Mouse (Mus musculus): ENCODE measurements around the gene Nrcam. TPM values are rescaled to one million over a fixed set of nuclear protein-coding genes. Genes with fewer than 3 reads are reported as not detected.

The Nrcam gene
- polyA plus RNA-seq, 1 experiment from 2014 or later = 2.5 TPM

DNA sequence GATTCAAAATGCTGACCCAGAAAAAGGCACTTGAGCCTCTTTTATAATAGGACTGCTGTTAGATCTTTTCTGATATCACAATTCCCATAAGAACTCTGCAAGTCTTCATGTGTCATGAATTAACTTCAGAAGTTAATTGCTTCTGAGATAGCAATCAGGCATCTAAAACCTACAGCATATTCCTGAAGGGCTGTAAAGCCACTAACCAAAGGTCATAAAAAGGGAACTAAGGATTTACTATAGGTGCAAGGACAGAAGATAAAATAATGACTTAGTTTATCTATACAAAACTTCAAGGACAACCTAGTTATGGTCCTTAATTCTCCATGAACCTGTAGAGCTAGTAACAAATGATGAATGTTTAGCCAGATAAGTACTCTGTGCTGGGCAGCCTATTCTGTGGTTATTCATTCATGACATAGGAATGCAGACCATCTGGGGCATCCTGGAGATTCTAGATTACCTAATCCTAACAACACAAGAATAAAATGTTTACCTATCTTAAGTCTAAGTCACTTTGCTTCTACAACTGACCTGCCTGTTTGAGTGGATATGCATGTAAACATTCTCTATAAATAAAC, 310.7 kb downstream of the Nrcam start:
- Histone ChIP-seq H3K4me3 (replicated peaks) (no peak overlapping the region), H3K4me2 (no peak overlapping the region), H3K9me3 (no peaks in the 10 kb centered on the region), H3K9ac (replicated peaks) (no peak overlapping the region), H3K36me3 (no peaks in the 10 kb centered on the region), H3K27ac (no peak overlapping the region), H3K27me3 (no peaks in the 10 kb centered on the region), H3K4me1 (replicated peaks) (no peaks in the 10 kb centered on the region)
- ATAC-seq (ENCODE audit: insufficient number of reproducible peaks, insufficient read depth, low FRiP score, low TSS enrichment, low read depth) = no peak

DNA sequence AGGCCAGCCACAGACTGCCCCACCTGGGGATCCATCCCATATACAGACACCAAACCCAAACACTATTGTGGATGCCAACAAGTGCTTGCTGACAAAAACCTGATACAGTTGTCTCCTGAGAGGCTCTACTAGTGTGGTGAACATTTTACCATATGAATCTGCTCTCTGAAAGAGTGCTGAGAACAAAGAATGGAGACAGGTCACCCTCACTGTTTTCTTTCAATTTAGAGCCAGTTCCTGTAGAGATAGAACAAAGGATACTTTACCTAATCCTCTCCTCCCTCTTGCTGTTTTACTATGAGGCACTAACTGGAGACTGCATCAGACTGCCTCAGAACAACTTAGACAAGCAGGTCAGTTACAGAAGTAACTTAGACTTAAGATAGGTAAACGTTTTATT, 311.9 kb downstream of the Nrcam start:
- ATAC-seq (ENCODE audit: insufficient number of reproducible peaks, insufficient read depth, low FRiP score, low TSS enrichment, low read depth) = no peak
- Histone ChIP-seq H3K4me1 (replicated peaks) (no peaks in the 10 kb centered on the region), H3K27me3 (no peaks in the 10 kb centered on the region), H3K4me2 (no peak overlapping the region), H3K9ac (replicated peaks) (no peak overlapping the region), H3K36me3 (no peaks in the 10 kb centered on the region), H3K27ac (no peak overlapping the region), H3K9me3 (no peaks in the 10 kb centered on the region), H3K4me3 (replicated peaks) (no peak overlapping the region)
- WGBS = 33% methylated on average over 1 of the region's 1 CpGs

Other genes with a start within 250 kb of the Nrcam start
- 18.5 and 19.8 TPM in 2 replicates for gene Dnajb9, start 118.6 kb upstream of the Nrcam start, polyA plus RNA-seq (2016; fragmentation: Nextera tagmentation; extraction: Ambion mirVana)
- 55.9 and 59.0 TPM in 2 replicates for gene Pnpla8, start 107.5 kb upstream of the Nrcam start, polyA plus RNA-seq (2016; fragmentation: Nextera tagmentation; extraction: Ambion mirVana)

Data from limb, embryonic 12.5 days (tissue).